In the genomic region with DNA sequence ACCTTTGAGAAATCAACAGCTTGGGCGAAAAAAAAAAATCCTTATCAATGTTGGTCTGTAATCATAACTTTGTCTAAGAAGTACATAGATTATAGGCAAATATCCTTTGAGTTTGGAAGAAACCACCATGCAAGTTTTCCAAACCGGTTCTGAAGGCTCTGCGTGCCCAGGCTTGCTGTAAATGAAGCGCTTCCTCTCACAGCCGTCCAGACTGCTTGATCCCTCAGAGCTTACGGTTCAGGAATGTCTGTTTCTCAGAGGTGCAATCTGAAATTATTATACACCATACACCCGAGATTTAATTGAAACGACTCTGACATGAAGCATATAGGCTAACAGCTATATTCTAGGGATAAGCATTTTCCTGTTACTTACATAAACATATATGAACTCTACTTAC, we compare ENCODE assay signal across 12 mouse cellular contexts.
"Had no signal": no experiment of that assay in that cellular context is flagged by ENCODE, and none has a peak within 500 bp of the region (broad histone marks: within the 10 kb centered on the region; RNA-seq: fewer than 3 reads in every experiment).

No protein-coding gene starts in this region.

- H3K4me3 ChIP-seq: intestine, embryonic 15.5 days; layer of hippocampus, adult 2 months; limb, embryonic 15.5 days; liver, embryonic 12.5 days; midbrain, embryonic 12.5 days had no signal

- H3K36me3 ChIP-seq: intestine, embryonic 15.5 days; limb, embryonic 15.5 days; liver, embryonic 12.5 days; midbrain, embryonic 12.5 days had no signal

- H3K9me3 ChIP-seq: intestine, embryonic 15.5 days; limb, embryonic 15.5 days; liver, embryonic 12.5 days; midbrain, embryonic 12.5 days had no signal

- DNase-seq: kidney, adult 18-20 months; kidney, postnatal 10 days; kidney, postnatal 4 days; right cerebral cortex, postnatal 14 days; thymus, adult 18-20 months; thymus, postnatal 36 days had no signal

- H3K9ac ChIP-seq: intestine, embryonic 15.5 days; limb, embryonic 15.5 days; liver, embryonic 12.5 days; midbrain, embryonic 12.5 days had no signal

- ATAC-seq: intestine, embryonic 15.5 days; liver, embryonic 12.5 days; midbrain, embryonic 16.5 days had no signal

- H3K27me3 ChIP-seq: intestine, embryonic 15.5 days; limb, embryonic 15.5 days; liver, embryonic 12.5 days; midbrain, embryonic 12.5 days had no signal

- H3K4me1 ChIP-seq: intestine, embryonic 15.5 days; limb, embryonic 15.5 days; liver, embryonic 12.5 days; midbrain, embryonic 12.5 days had no signal

- H3K4me2 ChIP-seq: intestine, embryonic 15.5 days; limb, embryonic 15.5 days; liver, embryonic 12.5 days; midbrain, embryonic 12.5 days had no signal

- H3K27ac ChIP-seq: intestine, embryonic 15.5 days; layer of hippocampus, adult 2 months; limb, embryonic 15.5 days; liver, embryonic 12.5 days; midbrain, embryonic 12.5 days had no signal
